Mouse (Mus musculus) ES-Bruce4 (cell line): ENCODE data around the gene Gpr150.

Experiments
- CTCF ChIP-seq: IDR thresholded peaks from one replicate; pipeline ENCODE4 v1.8.1; 2011; ENCODE audit warnings: low read depth, low read length
- EP300 ChIP-seq: IDR thresholded peaks from 2 replicates; pipeline ENCODE4 v1.6.1; 2011; ENCODE audit warnings: low read depth, low read length; ENCODE audit not compliant: insufficient read depth
- POLR2A ChIP-seq: IDR thresholded peaks from one replicate; pipeline ENCODE4 v1.8.1; 2011; ENCODE audit warnings: low read length; ENCODE audit not compliant: insufficient read depth

- TF ChIP-seq CTCF (no peak), POLR2A (no peak), EP300 (no peak)
Observed at GRCm38 (mm10) chr13:76063548-76063947, 6.8 kb upstream of the Gpr150 start.
